Comparison of ENCODE assay signal across 8 mouse cellular contexts in genomic region chr2:32038661-32039081, GRCm38 (mm10). TPM values are rescaled to one million over a fixed set of nuclear protein-coding genes. Genes with fewer than 3 reads are reported as not detected.
DNase-seq lines count a peak whose midpoint lies in the region; ATAC-seq lines count a peak whose summit lies in the region.

No protein-coding gene starts in this region.

- DNase-seq in cerebellum, adult 9-11 months: peak; percentile 59
- peak; percentile 57 for DNase-seq in layer of hippocampus, adult 11-12 months (ENCODE audit: low spot score)
- DNase-seq in telencephalon, adult 2 months (ENCODE audit: low read depth, low spot score): peak; percentile 83
- DNase-seq in testis, postnatal 14 days (ENCODE audit: low spot score): no peak
- no peak for DNase-seq in embryo, embryonic 10 days (ENCODE audit: low spot score)
- DNase-seq in spleen, postnatal 14 days (ENCODE audit: low spot score in 2 of 2): no peak

- H3K36me3 ChIP-seq in megakaryocyte, embryonic 14.5 days (replicated peaks; ENCODE audit: low read length): peaks cover 89% of the 10 kb centered on the region

- no peaks in the 10 kb centered on the region for H3K27me3 ChIP-seq in megakaryocyte, embryonic 14.5 days (replicated peaks)

- H3K4me3 ChIP-seq in megakaryocyte, embryonic 14.5 days (replicated peaks): peak overlapping the region; percentile 48

- ATAC-seq in megakaryocyte, adult 5-6 weeks (ENCODE audit: poor library complexity, severe bottlenecking): no peak

- H3K9me3 ChIP-seq in megakaryocyte, embryonic 14.5 days: no peaks in the 10 kb centered on the region

- peaks cover 48% of the 10 kb centered on the region for H3K4me1 ChIP-seq in megakaryocyte, embryonic 14.5 days

RNA-seq across cellular contexts. Expression of gene Fam78a, which starts 46.0 kb away (rescaled TPM):
- 43.5 and 60.3 TPM in 2 replicates for polyA plus RNA-seq in megakaryocyte, embryonic 14.5 days (2012; ENCODE audit: insufficient read depth, low replicate concordance)
- total RNA-seq in megakaryocyte, adult 5-6 weeks (2015): 14.4 and 14.7 TPM in 2 replicates
- 11.7 and 13.1 TPM in 2 replicates for total RNA-seq in megakaryocyte, adult 5-6 weeks (2017)

RNA-seq across cellular contexts. Expression of gene Plpp7, which starts 56.7 kb away (rescaled TPM):
- 3.3 and 17.4 TPM in 2 replicates for polyA plus RNA-seq in megakaryocyte, embryonic 14.5 days (2012; ENCODE audit: insufficient read depth, low replicate concordance)
- total RNA-seq in megakaryocyte, adult 5-6 weeks (2015): 0.14 and 0.33 TPM in 2 replicates
- total RNA-seq in megakaryocyte, adult 5-6 weeks (2017): 0.24 and 1.2 TPM in 2 replicates

Comparison
In these comparisons a context has a peak if more than half of its experiments do, and no peak if none do; other contexts are left out.
1. DNase-seq: peak in cerebellum, adult 9-11 months (single experiment), layer of hippocampus, adult 11-12 months (single experiment) and telencephalon, adult 2 months (single experiment); none in testis, postnatal 14 days (single experiment), embryo, embryonic 10 days (single experiment) and spleen, postnatal 14 days (0 of 2).